Mouse (Mus musculus) cortical plate, adult 2 months (tissue): Measurements from ENCODE around the gene Mettl25. TPM values are rescaled to one million over a fixed set of nuclear protein-coding genes. Genes with fewer than 3 reads are reported as not detected.

Source experiments
- H3K27ac ChIP-seq: fragments of 200-500 bp; 2 replicates; pipeline ENCODE4 v1.5.1; 2012; ENCODE audit warnings: low read length, control low read depth, inconsistent platforms; ENCODE audit not compliant: insufficient read depth
- H3K4me1 ChIP-seq: fragments of 200-500 bp; 2 replicates; pipeline ENCODE4 v1.6.1; 2011; ENCODE audit warnings: low read length; ENCODE audit not compliant: control insufficient read depth, insufficient read depth
- H3K4me3 ChIP-seq: fragments of 200-500 bp; 2 replicates; pipeline ENCODE4 v1.5.1; 2011; ENCODE audit warnings: mild to moderate bottlenecking, low read length, control low read depth; ENCODE audit not compliant: insufficient read depth
- CTCF ChIP-seq: fragments of 200-500 bp; IDR thresholded peaks from 2 replicates; pipeline ENCODE4 v1.5.1; 2011; ENCODE audit warnings: mild to moderate bottlenecking, control low read depth, low read length; ENCODE audit not compliant: insufficient read depth; ENCODE audit errors: extremely low read depth
- POLR2A ChIP-seq: fragments of 200-500 bp; IDR thresholded peaks from 2 replicates; pipeline ENCODE4 v1.6.1; 2011; ENCODE audit warnings: mild to moderate bottlenecking, low read length, control low read depth; ENCODE audit not compliant: insufficient read depth; ENCODE audit errors: extremely low read depth
- polyA plus RNA-seq: library from polyadenylated mRNA; depleted of rRNA; stranded (reverse); fragments of >200 nt; gene quantifications from 2 replicates; pipeline ENCODE4 v1.2.3, GENCODE M21; 2012

Mettl25 gene
- polyA plus RNA-seq, 1 experiment: 9.0 TPM

GRCm38 (mm10) chr10:105801147-105801546 is 40.0 kb downstream of the Mettl25 start:
- Histone ChIP-seq H3K27ac (no peak overlapping the region), H3K4me1 (no peaks in the 10 kb centered on the region; the same call in 1 of the 2 replicates)
- TF ChIP-seq CTCF: no peak
- no peak for TF ChIP-seq POLR2A

GRCm38 (mm10) chr10:105797250-105797924 is 43.8 kb downstream of the Mettl25 start:
- H3K4me3 ChIP-seq: no peak overlapping the region
- H3K27ac ChIP-seq: no peak overlapping the region
- no peaks in the 10 kb centered on the region; the same call in 1 of the 2 replicates for H3K4me1 ChIP-seq
- no peak for TF ChIP-seq CTCF
- no peak for TF ChIP-seq POLR2A

More at GRCm38 (mm10) chr10:105801147-105801546, 40.0 kb downstream of the Mettl25 start:
- no peak overlapping the region for H3K4me3 ChIP-seq

GRCm38 (mm10) chr10:105793776-105794552 is 47.2 kb downstream of the Mettl25 start:
- H3K4me1 ChIP-seq: peaks cover 2% of the 10 kb centered on the region; the same call in 1 of the 2 replicates

GRCm38 (mm10) chr10:105788744-105789486 is 52.3 kb downstream of the Mettl25 start:
- Histone ChIP-seq H3K27ac (no peak overlapping the region), H3K4me3 (no peak overlapping the region), H3K4me1 (peaks cover 2% of the 10 kb centered on the region; the same call in 1 of the 2 replicates)
- TF ChIP-seq POLR2A (no peak), CTCF (no peak)

More at GRCm38 (mm10) chr10:105793776-105794552, 47.2 kb downstream of the Mettl25 start:
- TF ChIP-seq POLR2A (no peak), CTCF (no peak)
- Histone ChIP-seq H3K4me3 (no peak overlapping the region), H3K27ac (no peak overlapping the region)

- no peak overlapping the region for H3K4me3 ChIP-seq
- no peaks in the 10 kb centered on the region for H3K4me1 ChIP-seq
- H3K27ac ChIP-seq: no peak overlapping the region
- TF ChIP-seq POLR2A (no peak), CTCF (no peak)
Observed at GRCm38 (mm10) chr10:105783766-105784165, 57.4 kb downstream of the Mettl25 start.

- Histone ChIP-seq H3K27ac (no peak overlapping the region), H3K4me3 (no peak overlapping the region), H3K4me1 (no peaks in the 10 kb centered on the region)
- TF ChIP-seq POLR2A (no peak), CTCF (peak; percentile 88)
Observed at GRCm38 (mm10) chr10:105774382-105774781, 66.8 kb downstream of the Mettl25 start.

- H3K27ac ChIP-seq: no peak overlapping the region
- H3K4me3 ChIP-seq: no peak overlapping the region
- no peak for TF ChIP-seq CTCF
- no peak for TF ChIP-seq POLR2A
- H3K4me1 ChIP-seq: no peaks in the 10 kb centered on the region
Observed at GRCm38 (mm10) chr10:105772821-105773302, 68.3 kb downstream of the Mettl25 start.

- no peak overlapping the region for H3K27ac ChIP-seq
- TF ChIP-seq CTCF (no peak), POLR2A (no peak)
Observed at GRCm38 (mm10) chr10:105763959-105764358, 77.2 kb downstream of the Mettl25 start.

GRCm38 (mm10) chr10:105760460-105760859 is 80.7 kb downstream of the Mettl25 start:
- H3K4me1 ChIP-seq: no peaks in the 10 kb centered on the region
- TF ChIP-seq POLR2A (no peak), CTCF (no peak)
- no peak overlapping the region for H3K4me3 ChIP-seq
- H3K27ac ChIP-seq: no peak overlapping the region

More at GRCm38 (mm10) chr10:105763959-105764358, 77.2 kb downstream of the Mettl25 start:
- H3K4me1 ChIP-seq: no peaks in the 10 kb centered on the region
- H3K4me3 ChIP-seq: no peak overlapping the region
